Mouse (Mus musculus) testis, adult 2 months (tissue): ENCODE data around the gene Ipo5. TPM values are rescaled to one million over a fixed set of nuclear protein-coding genes. Genes with fewer than 3 reads are reported as not detected.

Experiments used
- H3K27ac ChIP-seq: fragments of 200-500 bp; 2 replicates; pipeline ENCODE4 v1.5.1; 2012; ENCODE audit warnings: low read depth, low read length; ENCODE audit not compliant: control insufficient read depth, insufficient read depth
- H3K27me3 ChIP-seq: fragments of 200-500 bp; 2 replicates; pipeline ENCODE4 v1.6.1; 2012; ENCODE audit warnings: mild to moderate bottlenecking, low read length, moderate library complexity; ENCODE audit not compliant: control insufficient read depth, insufficient read depth
- H3K36me3 ChIP-seq: fragments of 200-500 bp; 2 replicates; pipeline ENCODE4 v1.6.1; 2012; ENCODE audit warnings: mild to moderate bottlenecking, low read length; ENCODE audit not compliant: control insufficient read depth, insufficient read depth
- H3K4me1 ChIP-seq: fragments of 200-500 bp; 2 replicates; pipeline ENCODE4 v1.6.1; 2012; ENCODE audit warnings: low read length; ENCODE audit not compliant: control insufficient read depth, insufficient read depth
- H3K4me3 ChIP-seq: fragments of 200-500 bp; 2 replicates; pipeline ENCODE4 v1.5.1; 2012; ENCODE audit warnings: low read depth, mild to moderate bottlenecking, low read length, moderate library complexity, mixed read lengths; ENCODE audit not compliant: control insufficient read depth
- CTCF ChIP-seq: fragments of 200-500 bp; IDR thresholded peaks from 2 replicates; pipeline ENCODE4 v1.5.1; 2012; ENCODE audit warnings: low read depth, mild to moderate bottlenecking, inconsistent platforms, low read length, moderate library complexity; ENCODE audit not compliant: control insufficient read depth, insufficient read depth, insufficient replicate concordance
- POLR2A ChIP-seq: fragments of 200-500 bp; IDR thresholded peaks from 2 replicates; pipeline ENCODE4 v1.6.1; 2012; ENCODE audit warnings: low read depth, mild to moderate bottlenecking, inconsistent platforms, low read length, moderate library complexity; ENCODE audit not compliant: control insufficient read depth
- polyA plus RNA-seq: library from polyadenylated mRNA; depleted of rRNA; stranded (reverse); fragments of >200 nt; gene quantifications from 2 replicates; pipeline ENCODE4 v1.2.3, GENCODE M21; 2012; rRNA removed

The Ipo5 gene
- 333 and 360 TPM in 2 replicates for polyA plus RNA-seq

DNA sequence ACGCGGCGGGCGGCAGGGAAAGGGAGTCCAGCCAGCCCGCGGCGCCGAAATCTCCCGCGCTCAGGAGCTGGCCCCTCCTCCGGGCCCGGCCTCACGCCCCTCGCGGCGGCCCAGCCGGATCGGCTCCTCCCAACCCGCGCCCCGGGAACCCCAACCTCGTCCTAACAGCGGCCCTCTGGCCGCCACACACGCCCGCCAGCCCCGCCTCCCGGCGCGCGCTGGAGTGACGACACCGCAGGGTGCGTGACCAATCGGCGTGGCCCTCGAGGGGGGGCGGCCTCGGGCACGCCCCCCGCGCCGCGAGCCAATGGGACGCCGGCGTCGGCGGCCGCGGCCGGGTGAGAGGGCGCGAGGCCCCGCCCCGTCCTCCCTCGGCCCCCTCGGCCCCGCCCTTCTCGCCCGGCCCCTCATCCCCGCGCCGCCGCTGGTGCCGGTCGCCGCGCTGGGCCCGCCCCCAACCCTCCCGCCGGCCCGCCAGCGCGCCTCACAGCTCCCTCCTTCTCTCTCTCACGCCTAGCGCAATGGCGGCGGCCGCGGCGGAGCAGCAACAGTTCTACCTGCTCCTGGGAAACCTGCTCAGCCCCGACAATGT is at the start of gene Ipo5:
Gene Ipo5, plus strand, starts transcription at position 492 of the 592 bp plus-strand sequence.
- TF ChIP-seq POLR2A (peak; percentile 73; the same call in 1 of the 2 replicates), CTCF (no peak)

GRCm38 (mm10) chr14:120863205-120863604 is 47.8 kb upstream of the Ipo5 start:
- Histone ChIP-seq H3K4me1 (no peaks in the 10 kb centered on the region), H3K36me3 (no peaks in the 10 kb centered on the region), H3K4me3 (no peak overlapping the region), H3K27me3 (no peaks in the 10 kb centered on the region), H3K27ac (no peak overlapping the region)
- TF ChIP-seq POLR2A (no peak), CTCF (no peak)

More for the DNA sequence above, at the start of gene Ipo5:
- no peaks in the 10 kb centered on the region for H3K27me3 ChIP-seq
- peak within 1 kb of the TSS; percentile 97 for H3K27ac ChIP-seq
- H3K4me3 ChIP-seq, result peak within 1 kb of the TSS; percentile 99
- no peaks in the 10 kb centered on the region for H3K36me3 ChIP-seq
- peaks cover 2% of the 10 kb centered on the region; the same call in 1 of the 2 replicates for H3K4me1 ChIP-seq

DNA sequence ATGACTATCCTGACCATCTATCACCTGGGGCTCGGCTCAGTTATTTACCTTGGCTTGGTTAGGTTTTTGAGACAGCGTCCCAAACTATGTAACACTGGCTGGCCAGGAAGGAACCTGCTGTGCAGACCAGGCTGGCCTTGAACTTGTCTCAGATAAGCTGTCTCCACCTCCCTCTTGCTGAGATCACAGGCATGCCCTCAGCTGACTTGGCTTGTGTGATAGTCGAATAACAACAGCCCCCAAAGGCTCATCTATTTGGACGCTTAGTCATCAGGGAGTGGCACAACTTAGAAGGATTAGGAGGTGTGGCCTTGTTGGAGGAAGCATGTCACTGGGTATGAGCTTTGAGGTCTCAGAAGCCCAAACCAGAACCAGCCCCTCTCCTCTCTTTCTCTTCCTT is 46.1 kb upstream of the Ipo5 start:
- Histone ChIP-seq H3K4me3 (no peak overlapping the region), H3K36me3 (no peaks in the 10 kb centered on the region), H3K27me3 (no peaks in the 10 kb centered on the region), H3K27ac (no peak overlapping the region), H3K4me1 (no peaks in the 10 kb centered on the region)
- no peak for TF ChIP-seq CTCF

DNA sequence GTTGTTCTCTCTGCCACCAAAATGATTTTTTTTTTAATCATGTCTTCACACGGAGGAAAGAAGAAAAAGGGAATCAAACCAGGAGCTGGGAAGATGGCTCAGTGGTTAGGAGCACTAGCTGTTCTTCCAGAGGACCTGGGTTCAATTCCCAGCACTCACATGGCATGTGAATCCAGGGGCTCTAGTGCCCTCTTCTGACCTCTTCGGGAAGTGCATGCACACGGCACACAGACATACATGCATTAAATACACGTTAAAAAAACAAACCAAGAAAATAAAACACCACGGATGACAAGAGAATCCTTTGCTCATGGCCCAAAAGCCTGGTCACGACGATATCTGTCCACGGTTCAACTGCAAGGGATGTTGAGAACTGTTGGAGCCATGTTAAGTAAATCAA is 44.5 kb upstream of the Ipo5 start:
- Histone ChIP-seq H3K27me3 (no peaks in the 10 kb centered on the region), H3K27ac (no peak overlapping the region), H3K4me1 (no peaks in the 10 kb centered on the region), H3K36me3 (no peaks in the 10 kb centered on the region), H3K4me3 (no peak overlapping the region)
- TF ChIP-seq CTCF (peak; percentile 36; the same call in 1 of the 2 replicates), POLR2A (no peak)

DNA sequence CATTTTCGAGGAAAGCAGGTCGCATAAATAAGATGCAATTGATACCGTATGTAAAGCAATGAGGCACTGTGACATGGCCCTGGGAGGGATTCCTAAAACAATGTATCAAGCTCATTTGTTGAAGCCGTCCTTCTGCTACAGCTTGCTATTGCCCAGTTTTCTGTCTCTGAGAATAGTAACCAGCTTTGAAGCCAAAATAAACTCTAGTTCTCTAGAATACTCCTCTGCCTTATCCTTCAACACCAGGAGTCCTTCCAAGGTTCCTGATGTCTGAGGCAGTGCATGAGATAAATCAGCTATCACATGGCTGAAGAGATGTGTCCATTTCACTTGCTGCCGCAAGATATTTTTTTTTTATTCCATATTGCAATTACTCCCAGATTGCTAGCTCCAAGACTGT is 43.9 kb upstream of the Ipo5 start:
- TF ChIP-seq POLR2A, result no peak
- no peak for TF ChIP-seq CTCF
- no peak overlapping the region for H3K27ac ChIP-seq
- no peaks in the 10 kb centered on the region for H3K27me3 ChIP-seq
- H3K4me1 ChIP-seq, result no peaks in the 10 kb centered on the region
- no peaks in the 10 kb centered on the region for H3K36me3 ChIP-seq
- H3K4me3 ChIP-seq, result no peak overlapping the region

GRCm38 (mm10) chr14:120868494-120868893 is 42.5 kb upstream of the Ipo5 start:
- no peak overlapping the region for H3K27ac ChIP-seq

GRCm38 (mm10) chr14:120870736-120871135 is 40.3 kb upstream of the Ipo5 start:
- H3K27me3 ChIP-seq, result no peaks in the 10 kb centered on the region
- H3K4me1 ChIP-seq, result no peaks in the 10 kb centered on the region
- TF ChIP-seq POLR2A (no peak), CTCF (no peak)
- H3K36me3 ChIP-seq, result no peaks in the 10 kb centered on the region
- no peak overlapping the region for H3K4me3 ChIP-seq
- no peak overlapping the region for H3K27ac ChIP-seq

More at GRCm38 (mm10) chr14:120868494-120868893, 42.5 kb upstream of the Ipo5 start:
- TF ChIP-seq CTCF (no peak), POLR2A (no peak)
- Histone ChIP-seq H3K27me3 (no peaks in the 10 kb centered on the region), H3K36me3 (no peaks in the 10 kb centered on the region), H3K4me3 (no peak overlapping the region), H3K4me1 (no peaks in the 10 kb centered on the region)

DNA sequence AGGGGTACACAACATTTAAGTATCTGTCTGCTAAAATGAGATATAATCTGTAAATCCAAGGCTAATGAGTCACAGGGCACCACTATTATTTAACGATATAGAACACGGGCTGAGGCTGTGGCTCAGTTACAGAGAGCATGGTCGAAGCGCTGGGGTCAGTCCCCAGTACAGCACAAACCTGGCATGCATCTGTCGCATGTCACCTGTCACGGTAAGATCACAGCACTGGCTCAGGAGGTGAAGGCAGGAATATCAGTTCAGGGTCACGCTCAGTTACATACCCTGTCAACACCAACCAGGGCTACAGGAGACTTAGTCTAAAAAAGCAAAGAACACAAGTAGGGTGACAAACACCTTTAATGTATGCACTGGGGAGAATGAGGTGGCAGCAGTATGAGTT is 36.6 kb upstream of the Ipo5 start:
- TF ChIP-seq CTCF, result no peak
- Histone ChIP-seq H3K4me3 (no peak overlapping the region), H3K27me3 (no peaks in the 10 kb centered on the region), H3K4me1 (no peaks in the 10 kb centered on the region; the same call in 1 of the 2 replicates), H3K27ac (no peak overlapping the region), H3K36me3 (no peaks in the 10 kb centered on the region)
